Mouse (Mus musculus) erythroblast, embryonic 14.5 days (primary cell): ENCODE measurements at regions not wholly inside any gene's neighbourhood (a gene's known extent, or its start where the extent isn't known, plus 50 kb on each side); places are given as distances from the start of the nearest gene placed in this dataset.

Experiments
- H3K27me3 ChIP-seq: 2 replicates; pipeline ENCODE4 v1.6.1; 2012; ENCODE audit warnings: inconsistent platforms; ENCODE audit not compliant: control insufficient read depth
- H3K36me3 ChIP-seq: 2 replicates; pipeline ENCODE4 v1.6.1; 2012; ENCODE audit warnings: mild to moderate bottlenecking, inconsistent platforms; ENCODE audit not compliant: control insufficient read depth
- H3K4me1 ChIP-seq: 2 replicates; pipeline ENCODE4 v1.6.1; 2012; ENCODE audit warnings: inconsistent platforms; ENCODE audit not compliant: control insufficient read depth
- H3K4me3 ChIP-seq: replicated peaks from 2 replicates; pipeline ENCODE3; 2012; ENCODE audit warnings: moderate library complexity, mild to moderate bottlenecking, inconsistent platforms
- H3K9me3 ChIP-seq: 2 replicates; pipeline ENCODE4 v1.6.1; 2012; ENCODE audit warnings: low read length, inconsistent platforms, mixed read lengths; ENCODE audit not compliant: control insufficient read depth
- GATA1 ChIP-seq: IDR thresholded peaks from 2 replicates; pipeline ENCODE4 v1.6.1; 2012; ENCODE audit warnings: low read length, inconsistent platforms, mixed read lengths
- TAL1 ChIP-seq: IDR thresholded peaks from 3 replicates; pipeline ENCODE4 v1.6.1; 2012; ENCODE audit warnings: low read length, inconsistent platforms, mixed read lengths

DNA sequence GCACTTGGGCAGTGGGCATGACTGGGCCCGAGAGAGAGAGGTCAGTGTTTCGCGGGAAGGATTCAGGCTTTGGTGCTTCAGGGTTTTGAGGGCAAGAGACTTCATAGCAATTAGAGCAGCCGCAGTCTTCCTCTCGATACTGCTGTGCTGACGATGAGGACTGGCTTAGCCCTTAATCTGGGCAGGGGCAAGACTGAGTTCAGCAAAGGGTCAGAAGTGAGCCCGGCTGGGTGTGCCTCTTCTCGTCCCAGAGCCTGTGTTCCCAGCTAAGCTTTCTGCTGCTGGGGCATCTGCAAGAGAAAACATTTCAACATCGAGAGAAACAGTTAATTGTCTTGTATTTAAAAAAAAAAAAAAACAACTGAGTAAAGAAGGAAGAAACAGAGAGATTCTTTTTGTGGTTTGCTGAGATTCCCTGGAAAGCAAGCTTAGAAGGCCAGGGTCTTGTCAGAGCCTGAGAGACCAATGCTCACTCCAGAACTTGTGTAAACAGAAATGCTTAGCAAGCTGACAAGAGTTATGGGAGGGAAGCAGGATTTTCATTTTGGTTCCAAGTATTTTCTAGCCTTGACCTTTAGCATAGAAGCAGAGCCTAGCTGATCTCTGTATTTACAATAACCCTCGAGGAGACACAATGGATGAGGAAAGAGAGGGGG lies 195.1 kb downstream of the Zfp36l1 start:
- Histone ChIP-seq H3K27me3 (no peaks in the 10 kb centered on the region), H3K36me3 (no peaks in the 10 kb centered on the region), H3K4me1 (no peaks in the 10 kb centered on the region), H3K4me3 (no peak overlapping the region), H3K9me3 (peaks cover 4% of the 10 kb centered on the region; the same call in 1 of the 2 replicates)
- TF ChIP-seq GATA1: no peak
- no peak for TF ChIP-seq TAL1

DNA sequence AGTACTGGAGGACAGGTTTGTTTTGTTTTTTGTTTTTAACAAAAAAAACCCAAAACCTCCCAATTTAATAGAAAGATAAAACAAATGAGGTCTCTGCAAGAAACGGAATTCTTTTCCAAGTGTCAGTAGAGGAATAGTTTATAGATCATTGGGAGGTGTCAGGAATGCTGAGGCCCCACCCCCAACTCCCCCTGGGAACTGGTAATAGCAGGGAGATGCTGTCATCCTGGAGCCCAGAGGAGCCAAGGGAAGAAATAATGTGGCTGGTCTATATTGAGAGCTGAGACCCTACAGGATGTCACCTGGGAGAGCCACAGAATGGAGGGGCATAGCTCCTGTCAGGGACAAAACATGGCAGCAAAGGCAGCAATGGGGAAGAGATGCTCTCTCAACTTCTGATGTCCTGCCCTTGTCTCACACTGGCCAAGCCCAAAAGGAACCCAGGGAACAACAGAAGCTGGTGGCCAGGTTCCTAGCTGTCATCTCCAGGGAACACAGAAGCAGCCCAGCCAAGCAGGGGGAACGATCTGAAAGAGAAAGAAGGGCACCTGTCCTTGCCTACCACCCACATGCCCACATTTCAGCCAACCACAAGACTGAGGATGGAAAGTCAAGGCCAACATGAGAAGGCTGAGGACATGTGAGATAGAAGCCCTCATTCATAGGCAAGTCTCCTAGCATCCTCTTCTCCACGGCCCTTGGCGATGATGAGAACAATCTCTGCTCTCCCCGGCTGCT lies 195.7 kb downstream of the Zfp36l1 start:
- TF ChIP-seq GATA1: no peak
- no peak for TF ChIP-seq TAL1
- H3K4me1 ChIP-seq: no peaks in the 10 kb centered on the region
- H3K27me3 ChIP-seq: no peaks in the 10 kb centered on the region
- no peaks in the 10 kb centered on the region for H3K36me3 ChIP-seq
- no peak overlapping the region for H3K4me3 ChIP-seq
- peaks cover 4% of the 10 kb centered on the region; the same call in 1 of the 2 replicates for H3K9me3 ChIP-seq

- Histone ChIP-seq H3K36me3 (no peaks in the 10 kb centered on the region), H3K4me1 (no peaks in the 10 kb centered on the region), H3K27me3 (no peaks in the 10 kb centered on the region), H3K4me3 (no peak overlapping the region), H3K9me3 (peaks cover 4% of the 10 kb centered on the region; the same call in 1 of the 2 replicates)
- no peak for TF ChIP-seq TAL1
- TF ChIP-seq GATA1: no peak
Observed at GRCm38 (mm10) chr12:79913898-79914297, 198.9 kb downstream of the Zfp36l1 start.

DNA sequence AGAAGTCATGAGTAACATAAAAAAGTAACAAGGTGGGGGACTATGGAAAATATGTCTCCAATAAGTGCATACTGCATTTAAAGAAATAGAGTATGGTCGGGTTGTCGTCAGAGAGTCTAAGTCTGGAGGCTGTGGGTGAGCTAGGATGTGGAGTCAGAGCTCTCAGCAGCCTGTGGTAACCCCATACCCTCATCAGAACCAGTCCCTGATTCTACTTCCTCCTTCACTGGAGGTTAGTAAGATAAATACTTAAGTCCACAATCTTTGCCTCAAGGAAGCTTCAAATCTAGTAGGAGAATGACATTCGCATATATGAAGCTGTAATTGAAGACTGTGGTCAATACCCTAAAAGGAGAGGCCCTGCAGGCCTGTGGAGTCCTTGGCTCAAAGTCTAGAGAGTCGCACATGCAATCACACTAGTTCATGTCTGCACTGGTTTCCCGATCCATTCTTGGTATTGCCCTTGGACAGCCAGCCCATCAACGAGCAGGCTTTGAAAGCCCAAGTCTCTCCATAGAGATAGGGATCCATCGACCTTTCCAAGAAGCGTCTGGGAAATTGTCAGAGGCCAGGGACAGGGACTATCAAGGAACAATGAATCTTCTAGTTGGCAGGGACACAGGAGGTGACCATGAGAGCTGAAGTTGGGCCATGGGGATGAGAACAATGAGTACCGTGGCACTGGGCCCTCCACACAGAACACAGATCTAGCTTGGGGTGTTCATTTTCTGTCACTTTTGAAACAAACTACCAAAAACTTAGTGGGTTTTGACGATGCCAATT lies 200.3 kb downstream of the Zfp36l1 start:
- H3K27me3 ChIP-seq: no peaks in the 10 kb centered on the region
- H3K4me3 ChIP-seq: no peak overlapping the region
- TF ChIP-seq TAL1 (no peak), GATA1 (no peak)
- H3K36me3 ChIP-seq: no peaks in the 10 kb centered on the region
- H3K9me3 ChIP-seq: peaks cover 4% of the 10 kb centered on the region; the same call in 1 of the 2 replicates
- H3K4me1 ChIP-seq: peaks cover 2% of the 10 kb centered on the region

DNA sequence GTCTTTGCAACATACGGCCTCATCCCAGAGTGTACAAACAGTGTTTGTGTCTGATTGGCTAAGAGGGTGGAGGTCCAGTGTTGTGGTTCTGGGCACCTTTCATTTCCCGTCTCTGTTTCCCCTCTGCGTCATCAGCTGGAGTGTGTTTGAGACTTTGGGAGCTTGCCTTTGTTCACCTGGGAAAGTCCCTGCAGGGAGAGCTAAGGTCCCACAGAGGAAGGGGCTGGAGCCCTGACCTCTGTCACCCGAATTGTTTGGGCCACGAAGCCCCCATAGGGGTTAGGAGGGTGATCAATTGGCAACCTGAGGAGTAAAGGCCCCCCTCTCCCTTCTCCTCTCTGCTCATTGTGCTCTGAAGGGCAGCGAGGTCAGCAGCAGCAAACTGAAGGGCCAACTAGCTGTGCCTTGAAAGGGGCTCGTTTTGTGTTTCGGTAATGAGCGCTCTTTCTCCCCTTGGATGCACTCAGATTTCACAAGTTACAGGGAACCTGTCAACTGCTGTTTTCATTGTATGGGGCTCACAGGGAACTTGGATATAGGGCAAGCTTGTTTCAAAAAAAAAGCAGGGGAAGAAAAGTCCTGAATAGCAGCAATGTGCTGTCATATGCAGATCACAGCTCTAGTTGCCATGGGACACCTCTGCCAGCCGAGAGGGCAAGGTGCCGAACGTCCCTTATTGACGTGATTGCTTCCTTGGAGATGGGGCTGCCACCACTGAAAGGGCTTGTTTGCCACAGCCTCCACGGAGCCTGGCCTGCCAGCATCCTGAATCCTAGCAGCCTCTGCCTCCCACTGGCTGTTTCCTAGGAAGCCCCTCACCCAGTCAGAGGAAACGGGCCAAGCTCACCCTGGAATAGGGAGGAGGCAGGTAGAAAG lies 201.7 kb downstream of the Zfp36l1 start:
- peaks cover 4% of the 10 kb centered on the region; the same call in 1 of the 2 replicates for H3K9me3 ChIP-seq
- H3K27me3 ChIP-seq: no peaks in the 10 kb centered on the region
- H3K36me3 ChIP-seq: no peaks in the 10 kb centered on the region
- H3K4me1 ChIP-seq: peaks cover 13% of the 10 kb centered on the region
- H3K4me3 ChIP-seq: no peak overlapping the region
- TF ChIP-seq GATA1: no peak
- no peak for TF ChIP-seq TAL1

DNA sequence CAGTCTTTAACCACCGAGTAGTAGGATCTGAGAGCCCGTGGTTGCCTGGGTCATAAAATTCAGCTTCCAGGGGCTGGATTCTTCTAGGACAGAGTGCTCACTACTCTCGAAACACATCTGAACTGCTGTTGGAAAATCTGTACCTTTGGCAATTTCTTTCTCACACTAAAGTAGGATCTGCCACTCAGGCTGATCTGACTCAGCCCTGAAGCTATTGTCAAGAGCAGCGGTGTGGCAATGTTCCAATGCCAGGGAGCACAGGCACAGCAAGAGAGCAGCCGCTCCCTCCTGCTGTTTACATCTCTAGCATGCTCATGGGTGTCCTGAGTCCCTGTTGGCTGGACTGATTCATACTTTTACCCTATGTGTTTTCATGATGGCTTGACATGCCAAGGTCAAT lies 205.2 kb downstream of the Zfp36l1 start:
- H3K4me1 ChIP-seq: peaks cover 13% of the 10 kb centered on the region
- no peaks in the 10 kb centered on the region for H3K36me3 ChIP-seq
- no peaks in the 10 kb centered on the region for H3K27me3 ChIP-seq
- no peak for TF ChIP-seq TAL1
- no peak for TF ChIP-seq GATA1
- no peaks in the 10 kb centered on the region for H3K9me3 ChIP-seq
- H3K4me3 ChIP-seq: no peak overlapping the region

DNA sequence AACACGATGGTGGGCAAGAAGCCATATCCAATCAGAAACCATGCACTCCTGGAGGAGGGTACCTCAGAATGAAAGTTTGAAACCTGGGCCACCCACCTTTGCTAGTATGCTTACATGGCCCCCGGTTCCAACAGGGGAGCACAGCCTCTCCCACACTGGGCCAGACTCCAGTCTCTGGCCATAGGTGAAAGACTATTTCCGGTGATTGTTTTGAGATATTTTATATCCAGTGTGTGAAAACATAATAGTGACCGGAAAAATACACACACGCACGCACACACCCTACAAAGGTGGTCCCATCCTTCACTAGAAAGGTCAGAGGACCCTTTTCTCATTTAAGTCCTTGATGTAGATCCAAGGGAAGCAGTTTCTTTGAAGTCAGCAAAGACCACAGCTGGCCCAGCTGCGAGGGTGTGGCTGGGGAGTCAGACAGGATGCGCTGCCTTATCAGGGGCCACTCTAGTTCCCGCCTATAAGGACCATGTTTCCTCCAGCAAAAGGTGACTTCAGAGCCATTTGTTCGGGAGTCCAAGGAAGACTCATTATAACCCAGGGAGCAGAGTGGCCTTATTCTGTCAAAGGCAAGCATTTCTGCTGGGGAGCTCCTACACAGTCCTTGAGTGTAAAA lies 206.0 kb downstream of the Zfp36l1 start:
- Histone ChIP-seq H3K4me1 (peaks cover 13% of the 10 kb centered on the region), H3K27me3 (no peaks in the 10 kb centered on the region), H3K36me3 (no peaks in the 10 kb centered on the region), H3K9me3 (no peaks in the 10 kb centered on the region), H3K4me3 (no peak overlapping the region)
- TF ChIP-seq TAL1 (no peak), GATA1 (no peak)
